Comparison of ENCODE assay signal across 11 mouse cellular contexts in genomic region chr12:28710566-28711185, GRCm38 (mm10). TPM values are rescaled to one million over a fixed set of nuclear protein-coding genes. Genes with fewer than 3 reads are reported as not detected.
DNase-seq lines count a peak whose midpoint lies in the region; ATAC-seq lines count a peak whose summit lies in the region.
"Had no signal": no experiment of that assay in that cellular context is flagged by ENCODE, and none has a peak within 500 bp of the region (broad histone marks: within the 10 kb centered on the region; RNA-seq: fewer than 3 reads in every experiment).

No protein-coding gene starts in this region.

- no peak overlapping the region for H3K4me2 ChIP-seq in forebrain, embryonic 16.5 days (ENCODE audit: low read length)

- 0 out of 2 replicates have a peak, but pooled peaks cover 4% of the 10 kb centered on the region for H3K27me3 ChIP-seq in forebrain, embryonic 10.5 days (ENCODE audit: poor library complexity, severe bottlenecking)
- H3K27me3 ChIP-seq in forebrain, embryonic 16.5 days (replicated peaks; ENCODE audit: control insufficient read depth, insufficient read depth, low read length) = no peaks in the 10 kb centered on the region

- H3K9ac ChIP-seq in forebrain, embryonic 16.5 days (replicated peaks; ENCODE audit: low read depth, low read length) = no peak overlapping the region

- peak overlapping the region; percentile 40; the same call in 1 of the 2 replicates for H3K27ac ChIP-seq in forebrain, embryonic 10.5 days
- H3K27ac ChIP-seq in forebrain, embryonic 16.5 days (ENCODE audit: low read length) = no peak overlapping the region; the same call in 1 of the 2 replicates

- peaks cover 48% of the 10 kb centered on the region for H3K36me3 ChIP-seq in forebrain, embryonic 10.5 days (replicated peaks)
- H3K36me3 ChIP-seq in forebrain, embryonic 16.5 days (ENCODE audit: control insufficient read depth, insufficient read depth) = peaks cover 10% of the 10 kb centered on the region

- no peak overlapping the region for H3K4me3 ChIP-seq in forebrain, embryonic 10.5 days
- H3K4me3 ChIP-seq in forebrain, embryonic 16.5 days (replicated peaks; ENCODE audit: low read length) = no peak overlapping the region

- H3K4me1 ChIP-seq in forebrain, embryonic 10.5 days = no peaks in the 10 kb centered on the region
- H3K4me1 ChIP-seq in forebrain, embryonic 16.5 days (replicated peaks; ENCODE audit: control insufficient read depth, insufficient read depth, low read length) = no peaks in the 10 kb centered on the region; the same call in 1 of the 2 replicates

- no peak for ATAC-seq in forebrain, embryonic 16.5 days
- no peak for ATAC-seq in monocyte, adult 5-6 weeks (replicated peaks; ENCODE audit: insufficient number of reproducible peaks, low FRiP score, low TSS enrichment, poor library complexity, severe bottlenecking)
- ATAC-seq: forebrain, embryonic 14.5 days had no signal

- no peak for DNase-seq in forebrain, embryonic 10.5 days (ENCODE audit: extremely low spot score, low spot score)
- peak; percentile 76 to 79 for DNase-seq in frontal cortex, postnatal 14 days (ENCODE audit: low spot score in 2 of 2)
- DNase-seq in layer of hippocampus, postnatal 36 days = peak; percentile 58 to 60
- DNase-seq in right cerebral cortex, adult 2 months (ENCODE audit: low spot score in 2 of 2) = peak; percentile 89
- DNase-seq in heart, postnatal 36 days = no peak
- DNase-seq in spleen, postnatal 10 days (ENCODE audit: low spot score in 2 of 2) = no peak
- DNase-seq: kidney, adult 11 months had no signal

- 68% methylated on average over 22 of the region's 22 CpGs for WGBS in forebrain, embryonic 10.5 days
- WGBS in forebrain, embryonic 16.5 days = 65% methylated on average over 22 of the region's 22 CpGs

- no peaks in the 10 kb centered on the region for H3K9me3 ChIP-seq in forebrain, embryonic 10.5 days
- H3K9me3 ChIP-seq in forebrain, embryonic 16.5 days (ENCODE audit: control insufficient read depth, low read length) = no peaks in the 10 kb centered on the region
- H3K9me3 ChIP-seq: G1E had no signal

- intact Hi-C loops in heart, postnatal 36 days (cut with DNase I) = no loop called here

RNA-seq across cellular contexts. Expression of gene Adi1, which starts 35.6 kb away (rescaled TPM):
- polyA plus RNA-seq in forebrain, embryonic 10.5 days (2016; fragmentation: Nextera tagmentation; extraction: Ambion mirVana) = 53.4 and 59.2 TPM in 2 replicates
- 40.4 and 44.3 TPM in 2 replicates for polyA plus RNA-seq in forebrain, embryonic 16.5 days (2015; fragmentation: Nextera tagmentation; extraction: Ambion mirVana)
- total RNA-seq in layer of hippocampus, postnatal 36 days (2021) = 10 to 100 TPM; 33.7 to 36.9 TPM
- total RNA-seq in monocyte, adult 5-6 weeks (2017) = 2.1 to 9.3 TPM (median 4.4 TPM) in 3 replicates
- 10 to 100 TPM; 47.3 to 51.7 TPM for total RNA-seq in heart, postnatal 36 days (2021)

RNA-seq across cellular contexts. Expression of gene Trappc12, which starts 39.6 kb away (rescaled TPM):
- polyA plus RNA-seq in forebrain, embryonic 10.5 days (2016; fragmentation: Nextera tagmentation; extraction: Ambion mirVana) = 33.5 and 36.9 TPM in 2 replicates
- polyA plus RNA-seq in forebrain, embryonic 16.5 days (2015; fragmentation: Nextera tagmentation; extraction: Ambion mirVana) = 47.0 and 50.0 TPM in 2 replicates
- 10 to 100 TPM; 57.2 to 57.5 TPM for total RNA-seq in layer of hippocampus, postnatal 36 days (2021)
- total RNA-seq in monocyte, adult 5-6 weeks (2017) = 31.9 to 49.2 TPM (median 37.4 TPM) in 3 replicates
- 10 to 100 TPM; 21.4 to 22.6 TPM for total RNA-seq in heart, postnatal 36 days (2021)

RNA-seq across cellular contexts. Expression of gene Eipr1, which starts 40.9 kb away (rescaled TPM):
- 39.0 and 40.5 TPM in 2 replicates for polyA plus RNA-seq in forebrain, embryonic 10.5 days (2016; fragmentation: Nextera tagmentation; extraction: Ambion mirVana)
- polyA plus RNA-seq in forebrain, embryonic 16.5 days (2015; fragmentation: Nextera tagmentation; extraction: Ambion mirVana) = 75.9 and 79.3 TPM in 2 replicates
- total RNA-seq in layer of hippocampus, postnatal 36 days (2021) = 10 to 100 TPM; 47.5 to 54.1 TPM
- 16.4 to 40.7 TPM (median 25.3 TPM) in 3 replicates for total RNA-seq in monocyte, adult 5-6 weeks (2017)
- 1 to 10 TPM; 8.9 to 9.4 TPM for total RNA-seq in heart, postnatal 36 days (2021)

Comparison
In these comparisons a context has a peak if more than half of its experiments do, and no peak if none do; other contexts are left out.
1. DNase-seq: peak in frontal cortex, postnatal 14 days (2 of 2), layer of hippocampus, postnatal 36 days (2 of 2) and right cerebral cortex, adult 2 months (2 of 2); none in forebrain, embryonic 10.5 days (single experiment), heart, postnatal 36 days (0 of 2) and spleen, postnatal 10 days (0 of 2).